Mouse (Mus musculus) adrenal gland, adult 8-10 months (tissue): Measurements from ENCODE around the gene Tpst1. TPM values are rescaled to one million over a fixed set of nuclear protein-coding genes. Genes with fewer than 3 reads are reported as not detected.

ENCODE experiments used
- DNase-seq: peaks from one replicate; pipeline ENCODE4 v3.0.0; 2022
- total RNA-seq, 4 experiments: library from RNA; stranded (reverse); gene quantifications; 2 replicates each; pipeline ENCODE4 v1.2.4; 2022

The Tpst1 gene
- total RNA-seq, 4 experiments from 2014 or later, result 46.9 to 86.8 (median 67.7) TPM

DNA sequence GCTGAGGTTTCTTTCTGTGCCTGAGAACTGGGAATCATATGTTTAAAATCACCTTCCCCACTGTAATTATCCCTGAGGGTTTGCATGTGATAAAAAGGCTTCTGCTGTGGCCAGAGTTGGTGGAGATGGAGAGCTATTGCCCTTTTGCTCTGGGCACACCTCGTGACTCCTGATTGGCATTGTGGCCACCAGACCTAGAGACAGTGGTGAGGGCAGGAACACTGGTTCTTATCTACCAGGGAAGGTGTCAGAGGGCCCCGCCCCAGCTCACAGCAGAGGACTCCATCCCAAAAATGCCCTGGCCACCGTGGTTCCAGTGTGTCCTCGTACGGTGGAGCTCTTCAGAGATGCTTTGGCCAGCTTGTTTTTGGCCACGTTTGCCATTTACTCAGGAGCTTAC is 20.2 kb upstream of the Tpst1 start:
- no peak for DNase-seq

DNA sequence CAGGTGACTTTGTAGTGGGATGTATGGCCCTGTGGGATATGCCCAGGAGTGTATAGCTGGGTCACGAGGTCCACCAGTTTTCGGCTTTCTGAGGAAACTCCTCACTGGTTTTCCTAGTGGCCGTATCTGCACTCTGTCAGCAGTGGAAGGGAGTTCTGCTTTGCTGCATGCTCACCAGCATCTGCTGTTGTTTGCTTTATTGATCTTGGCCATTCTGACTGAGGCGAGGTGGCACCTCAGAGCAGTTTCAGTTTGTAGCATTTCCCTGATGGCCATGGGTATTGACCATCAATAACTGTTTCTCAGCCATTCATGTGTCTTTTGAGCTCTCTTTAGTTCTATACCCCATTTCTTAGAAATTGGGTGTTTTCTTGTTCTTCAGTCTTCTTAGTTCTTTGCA is 17.4 kb upstream of the Tpst1 start:
- no peak for DNase-seq

DNA sequence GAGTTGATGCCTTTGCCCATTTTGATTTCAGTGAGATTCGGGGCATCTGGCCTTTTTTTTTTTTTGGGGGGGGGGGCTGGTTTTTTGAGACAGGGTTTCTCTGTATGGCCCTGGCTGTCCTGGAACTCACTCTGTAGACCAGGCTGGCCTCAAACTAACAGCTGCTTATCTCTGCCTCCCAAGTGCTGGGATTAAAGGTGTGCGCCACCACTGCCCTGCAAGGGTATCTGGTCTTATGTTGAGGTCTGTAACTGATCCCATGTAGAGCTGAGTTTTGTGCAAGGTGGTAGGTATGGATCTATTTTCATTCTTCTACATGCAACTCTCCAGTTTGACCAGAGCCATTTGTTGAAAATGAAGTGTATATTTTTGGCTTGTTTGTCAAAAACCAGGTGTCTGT is 16.8 kb upstream of the Tpst1 start:
- no peak for DNase-seq

DNA sequence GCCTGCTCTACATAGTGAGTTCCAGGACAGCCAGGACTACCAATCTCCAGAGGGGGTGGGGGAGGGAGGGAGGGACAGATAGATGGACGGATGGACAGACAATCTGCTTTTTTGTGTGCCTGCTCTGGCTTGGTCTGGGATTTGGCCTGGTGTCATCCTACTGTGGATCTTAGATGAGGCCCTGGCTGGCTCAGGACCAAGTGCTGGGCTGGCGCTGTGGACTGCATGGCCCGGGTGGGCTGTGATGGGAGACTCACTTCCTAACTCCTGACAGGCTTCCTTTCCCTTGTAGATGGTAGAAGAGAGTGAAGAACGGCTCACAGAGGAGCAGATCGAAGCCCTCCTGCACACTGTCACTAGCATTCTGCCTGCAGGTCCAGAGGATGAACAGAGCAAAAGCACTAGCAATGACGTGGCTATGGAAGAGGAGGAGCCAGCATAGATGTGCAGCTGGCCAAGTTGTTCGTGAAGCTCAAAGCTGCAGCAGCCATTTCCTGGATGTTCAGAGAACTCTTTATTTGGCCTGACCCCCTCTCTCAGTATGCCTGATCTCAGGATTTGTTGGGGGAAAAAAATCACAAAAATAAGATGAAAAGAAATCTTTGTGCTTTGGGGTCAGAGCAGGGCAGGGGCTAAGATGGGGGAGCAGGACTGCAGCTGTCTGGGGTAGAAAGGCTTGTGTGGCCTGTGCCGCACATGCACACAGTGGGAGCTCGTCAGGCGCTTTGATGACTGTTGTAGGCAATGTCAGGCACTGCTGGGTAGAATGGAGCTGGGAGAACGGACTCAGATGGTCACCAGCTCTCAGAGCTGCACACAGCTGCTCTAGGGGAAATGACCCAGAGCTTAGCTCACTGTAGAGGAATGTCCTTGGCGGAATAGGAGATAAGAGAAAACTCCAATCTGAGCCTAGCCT is 13.5 kb upstream of the Tpst1 start:
- DNase-seq, result no peak

DNA sequence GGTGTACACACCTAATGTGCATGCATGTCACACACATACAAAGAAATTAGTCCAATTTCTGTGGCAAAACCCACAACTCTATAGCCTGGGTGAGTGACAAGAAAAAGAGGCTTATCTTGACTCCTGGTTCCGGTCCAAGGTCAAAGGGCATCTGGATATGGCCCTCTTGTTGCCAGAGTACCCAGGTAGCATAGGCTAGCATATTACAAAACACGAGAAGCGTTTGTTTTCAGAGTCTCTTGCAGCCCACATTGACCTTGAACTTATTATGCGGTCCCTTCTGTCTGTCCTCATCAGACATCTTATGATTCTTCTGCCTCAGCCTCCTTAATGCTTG is 12.8 kb upstream of the Tpst1 start:
- DNase-seq, result no peak

DNA sequence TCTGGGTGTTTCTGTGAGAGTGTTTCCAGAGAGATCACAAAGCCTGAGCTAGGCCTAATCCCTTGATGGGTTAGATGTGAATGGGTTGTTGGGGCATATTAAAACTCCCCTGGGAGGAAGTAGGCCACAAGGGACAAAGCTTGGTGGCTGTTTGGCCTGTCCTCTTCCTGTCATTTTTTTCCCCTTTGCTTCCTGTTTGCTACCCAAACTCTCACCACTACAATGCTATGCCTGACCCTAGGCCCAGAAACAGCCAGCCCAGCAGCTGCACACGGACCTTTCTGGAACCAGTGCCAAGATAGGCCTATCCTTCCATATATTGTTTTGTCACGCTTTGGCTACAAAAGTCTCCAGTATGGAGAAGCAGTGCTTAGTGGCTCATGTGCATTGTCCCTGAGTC is 11.0 kb upstream of the Tpst1 start:
- DNase-seq, result no peak

DNA sequence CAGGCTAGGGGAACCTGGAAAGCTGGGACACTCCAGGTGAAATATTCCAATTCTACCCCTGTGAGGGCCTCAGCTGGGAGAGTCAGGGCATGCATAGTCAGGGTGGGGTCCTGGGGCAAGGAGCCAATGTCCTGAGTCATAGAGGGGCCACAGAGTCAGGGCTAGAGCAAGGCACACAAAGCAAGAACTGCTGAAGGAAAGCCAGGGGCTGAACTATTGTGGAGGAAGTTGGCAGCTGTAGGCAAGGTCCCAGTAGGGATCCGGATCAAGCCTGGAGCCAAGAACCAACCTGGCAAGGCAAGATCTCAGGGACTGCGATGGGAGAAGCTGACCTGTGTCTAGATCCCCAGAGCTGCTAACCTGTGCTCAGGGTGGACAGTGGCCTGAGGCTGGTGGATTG is 9.4 kb upstream of the Tpst1 start:
- DNase-seq, result no peak

DNA sequence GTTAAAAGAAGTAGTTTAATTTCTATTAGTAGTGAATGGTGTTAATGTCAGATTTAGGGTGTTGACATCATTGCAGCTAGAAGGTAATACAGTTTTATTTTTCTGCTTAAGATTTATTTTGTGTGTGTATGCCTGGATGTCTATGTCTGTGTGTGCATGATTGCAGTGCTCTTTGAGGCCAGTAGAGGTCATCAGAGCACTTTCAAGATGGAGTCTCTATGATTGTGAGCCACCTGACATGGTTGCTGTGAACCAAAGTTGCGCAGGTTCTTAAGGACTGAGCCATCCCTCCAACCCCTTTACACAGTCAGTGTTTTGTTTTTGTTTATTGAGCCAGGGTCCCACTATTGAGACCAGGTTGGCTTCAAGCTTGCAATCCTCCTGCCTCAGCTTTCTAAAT is 7.5 kb upstream of the Tpst1 start:
- DNase-seq, result no peak

DNA sequence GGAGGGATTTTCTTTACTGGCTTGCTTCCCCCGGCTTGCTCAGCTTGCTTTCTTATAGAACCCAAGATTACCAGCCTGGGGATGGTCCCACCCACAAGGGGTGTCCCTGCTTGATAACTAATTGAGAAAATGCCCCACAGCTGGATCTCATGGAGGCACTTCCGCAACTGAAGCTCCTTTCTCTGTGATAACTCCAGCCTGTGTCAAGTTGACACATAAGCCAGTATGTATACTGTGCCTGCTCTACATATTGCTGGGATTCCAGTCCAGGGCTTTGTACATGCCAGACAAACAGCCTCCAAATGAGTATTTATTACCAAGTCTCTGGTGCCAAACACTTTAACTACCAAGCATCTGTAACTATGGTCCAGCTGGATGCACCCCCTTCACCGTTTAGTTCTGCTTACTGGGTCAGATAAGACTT is 5.3 kb upstream of the Tpst1 start:
- no peak for DNase-seq

DNA sequence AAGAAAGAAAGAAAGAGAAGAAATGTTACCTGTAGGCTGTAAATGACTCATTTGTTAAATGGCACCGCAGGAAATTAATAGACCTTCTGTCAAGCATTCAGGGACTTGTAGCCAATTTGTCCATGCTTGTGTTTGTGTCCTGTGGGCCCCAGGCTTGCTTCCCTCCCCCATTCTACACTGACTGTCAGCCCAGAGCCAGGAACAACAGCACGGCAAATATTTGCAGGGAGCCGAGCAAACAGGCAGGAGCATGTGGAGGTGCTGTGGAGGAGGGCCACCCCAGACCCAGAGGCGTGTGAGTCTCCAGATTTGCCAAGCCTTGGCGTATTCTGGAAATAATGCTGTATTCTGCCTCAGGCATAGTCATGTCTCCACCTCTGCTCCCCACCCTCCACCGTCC is 1.4 kb downstream of the Tpst1 start:
- no peak for DNase-seq

DNA sequence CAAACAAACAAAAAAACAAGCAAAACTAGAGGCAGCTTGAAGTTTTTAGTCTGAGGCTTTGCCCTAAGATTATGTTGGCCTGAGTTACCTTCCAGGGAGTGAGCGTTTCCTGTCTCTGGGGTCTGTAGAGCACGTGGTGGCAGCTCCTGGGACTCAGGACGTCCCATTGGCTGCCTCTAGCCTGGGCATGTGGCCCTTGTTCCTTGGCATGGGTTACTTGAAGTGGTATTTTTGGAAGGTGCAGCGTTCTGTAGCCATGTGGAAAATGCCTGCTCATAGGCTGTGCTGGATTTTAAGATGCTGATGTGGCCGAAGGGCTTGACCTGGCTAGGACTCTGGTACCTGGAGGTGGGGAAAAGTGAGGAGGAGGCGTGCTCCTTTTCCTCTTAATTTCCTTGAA is 3.3 kb downstream of the Tpst1 start:
- DNase-seq, result no peak

DNA sequence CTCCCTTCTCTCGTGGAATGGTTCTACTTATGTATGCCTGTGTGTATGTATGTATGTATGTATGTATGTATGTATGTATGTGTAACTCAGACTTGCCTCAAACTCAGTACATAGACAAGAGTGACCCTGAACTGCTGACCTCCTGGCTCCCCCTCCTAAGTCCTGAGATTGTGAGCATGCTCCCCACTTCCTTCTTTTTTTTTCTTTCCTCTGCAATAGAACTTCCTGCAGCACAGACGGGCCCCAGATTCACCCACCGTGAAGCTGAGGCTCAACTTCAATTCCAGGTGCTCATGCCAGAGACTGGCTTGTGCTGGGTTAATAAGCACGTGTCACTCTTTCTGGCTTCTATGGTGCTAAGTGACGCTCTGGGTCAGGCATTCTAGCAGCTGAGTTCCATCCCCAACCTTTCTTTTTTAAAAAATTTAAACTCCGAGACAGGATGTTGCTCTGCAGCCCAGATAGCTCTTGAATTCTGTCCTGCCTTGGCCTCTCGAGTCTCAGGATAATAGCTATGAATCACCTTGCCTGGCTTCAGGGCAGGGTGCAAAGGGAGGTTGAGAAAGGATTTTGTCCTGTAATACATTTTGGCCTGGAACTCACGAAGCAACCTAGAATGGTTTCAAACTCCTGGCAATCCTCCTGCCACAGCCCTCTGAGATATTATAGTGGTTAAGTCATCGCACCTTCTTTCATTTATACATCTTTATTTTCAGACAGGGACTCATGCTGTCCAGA is 5.1 kb downstream of the Tpst1 start:
- DNase-seq, result no peak

DNA sequence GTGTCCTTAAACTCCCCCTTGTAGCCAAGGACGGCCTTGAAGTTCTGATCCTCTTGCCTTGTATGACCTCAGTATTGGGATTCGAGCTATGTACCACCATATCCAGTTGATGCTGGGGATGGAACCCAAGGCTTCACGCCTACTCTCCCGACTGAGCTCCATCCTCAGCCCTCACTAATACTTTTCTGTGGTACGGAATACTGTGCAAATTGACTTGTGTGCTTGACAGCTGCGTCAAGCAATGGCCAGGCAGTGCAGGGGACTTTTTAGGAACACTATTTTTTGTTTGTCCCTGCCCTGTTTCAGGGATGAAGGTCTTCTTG is 5.7 kb downstream of the Tpst1 start:
- no peak for DNase-seq

DNA sequence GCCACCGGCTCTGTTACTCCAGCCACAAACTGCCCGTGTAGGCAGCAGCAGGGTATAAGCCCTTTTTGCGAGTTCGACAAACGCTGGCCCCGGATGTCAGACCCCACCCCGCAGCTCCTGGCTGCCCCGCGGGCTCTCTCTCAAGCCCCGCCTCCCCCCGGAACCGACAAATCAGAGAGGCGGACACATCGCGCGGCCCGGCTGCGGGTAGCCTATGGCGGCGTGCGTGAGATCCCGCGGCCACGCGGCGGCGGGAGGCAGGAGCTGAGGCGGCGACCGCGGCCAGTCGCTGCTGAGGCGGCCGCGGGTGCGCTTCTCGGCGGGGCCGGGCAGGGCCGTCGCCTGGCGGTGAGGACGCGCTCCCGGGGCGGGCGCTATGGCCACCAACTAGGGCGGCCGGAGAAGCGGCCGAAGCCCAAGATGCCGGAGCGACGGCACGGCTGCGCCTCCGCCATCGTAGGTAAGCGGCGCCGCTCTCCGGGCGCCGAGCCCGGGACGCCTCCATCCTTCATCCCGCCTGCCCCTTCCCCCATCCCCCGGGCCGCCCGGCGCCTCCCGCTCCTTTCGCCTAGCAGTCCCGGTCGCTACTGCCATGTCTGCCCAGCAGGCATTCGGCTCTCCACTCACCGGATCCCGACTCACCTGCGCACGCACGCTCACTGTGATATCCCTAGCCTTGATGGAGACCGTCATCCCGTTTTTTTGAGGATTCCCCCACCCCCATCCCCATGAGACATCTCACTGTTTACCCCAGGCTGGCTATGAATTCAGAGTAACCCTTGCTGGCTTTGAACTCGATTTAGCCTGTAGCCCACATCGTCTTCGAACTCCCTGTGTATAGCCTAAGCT is 6.3 kb downstream of the Tpst1 start:
- DNase-seq, result peak; percentile 91

DNA sequence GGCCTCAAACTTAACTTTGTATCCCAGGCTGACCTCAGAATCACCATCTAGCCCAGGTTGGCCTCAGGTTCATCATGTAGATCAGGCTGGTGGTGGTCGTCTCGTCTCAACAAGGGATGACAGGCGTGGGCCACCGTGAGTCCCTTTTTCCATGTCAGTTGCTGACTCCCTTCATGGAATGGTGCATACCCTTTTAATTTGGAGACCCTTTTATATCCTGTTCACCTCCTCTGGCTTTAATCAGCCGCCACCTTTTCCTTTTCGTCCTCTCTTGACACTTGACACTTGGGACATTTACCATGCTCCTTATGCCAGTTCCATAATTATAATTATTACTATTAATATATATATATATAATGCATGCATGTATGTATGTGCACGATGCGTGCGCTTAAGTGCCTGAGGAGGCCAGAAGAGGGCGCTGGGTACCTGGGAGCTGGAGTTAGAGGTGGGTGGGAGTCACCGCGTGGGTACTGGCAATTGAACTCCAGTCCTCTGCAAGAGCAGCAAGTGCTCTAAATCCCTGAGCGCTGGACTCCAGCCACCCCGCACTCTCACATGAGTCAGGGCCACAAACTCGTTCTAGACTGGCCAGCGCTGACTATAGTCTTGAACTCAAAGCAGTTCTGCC is 7.0 kb downstream of the Tpst1 start:
- no peak for DNase-seq

DNA sequence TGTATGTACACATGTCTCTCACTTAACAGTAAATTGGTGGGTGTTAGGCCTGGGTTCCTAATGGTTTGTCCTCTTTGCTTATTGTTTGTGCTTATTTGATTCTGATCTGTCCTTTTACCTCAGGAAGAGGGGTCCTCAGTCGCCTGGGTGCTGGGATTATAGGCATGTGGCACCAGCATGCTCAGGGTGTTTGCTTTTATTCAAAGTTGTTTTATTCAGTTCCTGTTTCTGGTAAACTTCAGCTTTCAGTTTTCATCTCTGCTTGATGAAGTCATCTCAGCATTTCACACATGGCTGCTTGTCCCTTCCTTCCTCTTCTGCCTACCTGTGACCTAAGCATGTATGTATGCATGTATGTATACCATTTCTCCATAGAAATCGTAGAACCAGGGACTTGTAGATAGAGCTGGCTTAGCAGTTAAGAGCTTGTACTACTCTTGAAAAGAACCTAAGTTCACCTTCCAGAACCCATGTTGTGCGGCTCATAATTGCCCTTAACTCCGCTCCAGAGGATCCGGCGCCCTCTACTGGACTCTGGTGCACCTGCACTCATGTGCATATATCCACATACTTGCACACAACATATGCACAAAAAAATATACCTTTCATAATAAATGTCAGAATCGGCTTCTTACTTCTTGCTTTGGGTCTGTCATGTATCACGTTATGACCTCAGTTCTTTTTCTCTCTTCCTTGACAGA is 8.2 kb downstream of the Tpst1 start:
- DNase-seq, result no peak

DNA sequence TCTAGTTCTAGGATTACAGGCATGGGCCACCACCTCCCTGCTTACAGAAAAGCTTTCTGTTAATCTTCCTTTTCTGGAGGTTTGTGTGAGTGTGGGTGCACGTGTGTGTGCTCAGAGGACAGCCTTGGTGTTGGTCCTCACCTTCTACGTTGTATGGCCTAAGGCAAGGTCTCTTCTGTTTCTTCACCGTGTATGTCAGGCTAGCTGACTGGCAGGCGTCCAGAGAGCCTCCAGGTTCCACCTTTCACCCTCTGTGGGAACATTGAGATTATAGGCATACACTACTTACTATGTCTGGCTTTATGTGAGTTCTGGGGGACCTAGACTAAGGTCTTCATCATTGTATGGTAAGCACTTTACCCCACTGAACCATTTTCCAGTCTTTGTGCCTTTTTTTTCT is 9.3 kb downstream of the Tpst1 start:
- DNase-seq, result no peak

DNA sequence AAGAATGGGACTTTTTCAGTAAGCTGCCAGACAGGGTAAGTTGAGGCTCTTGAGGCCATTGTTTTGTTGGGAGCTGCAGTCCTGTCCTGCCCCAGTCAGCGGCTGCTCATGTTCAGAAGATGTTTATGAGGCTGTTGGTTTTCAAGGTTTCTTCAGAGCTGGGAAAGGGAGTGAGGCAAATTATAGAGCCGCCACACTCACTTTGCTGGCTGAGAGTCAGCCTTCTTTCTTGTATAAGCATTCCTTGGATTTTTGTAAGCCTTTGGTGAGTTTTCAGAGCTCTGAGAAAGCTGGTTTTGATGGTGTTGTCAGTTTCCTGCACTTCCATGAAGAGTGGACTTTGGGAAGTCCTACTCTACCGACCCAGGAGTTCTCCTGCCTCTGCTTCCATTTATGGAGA is 11.1 kb downstream of the Tpst1 start:
- DNase-seq, result no peak

DNA sequence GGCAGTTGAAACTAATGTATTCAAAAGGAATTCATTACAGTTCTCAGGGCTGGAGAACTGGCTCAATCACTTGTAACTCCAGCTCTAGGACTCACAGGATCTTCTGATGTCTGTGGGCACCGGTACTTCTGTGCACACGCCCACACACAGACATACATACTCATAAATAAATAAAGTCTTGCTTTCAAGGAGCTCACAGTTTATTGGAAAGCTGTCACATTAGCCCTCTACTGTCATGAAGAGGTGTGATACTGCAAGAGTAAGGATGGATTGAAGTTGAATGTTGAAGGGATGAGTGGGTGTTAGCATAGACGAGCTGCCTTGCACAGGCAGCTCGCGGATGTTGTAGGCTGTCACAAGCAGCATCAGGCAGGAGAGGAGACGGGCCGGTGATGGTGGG is 14.9 kb downstream of the Tpst1 start:
- no peak for DNase-seq

DNA sequence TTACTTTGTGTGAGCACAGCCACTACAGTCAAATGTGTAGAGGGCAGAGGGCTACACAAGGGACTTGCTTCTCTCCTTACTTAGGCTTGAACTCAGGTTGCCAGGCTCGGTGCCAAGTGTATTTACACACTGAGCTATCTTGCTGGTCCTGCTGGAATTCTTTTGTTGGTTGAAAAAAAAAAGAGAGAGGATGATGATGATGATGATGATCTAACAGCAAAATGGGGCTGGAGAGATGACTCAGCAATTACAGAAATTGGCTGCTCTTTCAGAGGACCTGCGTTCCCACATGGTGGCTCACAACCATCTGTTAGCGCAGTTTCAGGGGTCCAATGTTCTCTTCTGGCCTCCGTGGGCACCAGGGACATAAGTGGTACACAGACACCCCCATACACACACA is 15.5 kb downstream of the Tpst1 start:
- DNase-seq, result no peak

DNA sequence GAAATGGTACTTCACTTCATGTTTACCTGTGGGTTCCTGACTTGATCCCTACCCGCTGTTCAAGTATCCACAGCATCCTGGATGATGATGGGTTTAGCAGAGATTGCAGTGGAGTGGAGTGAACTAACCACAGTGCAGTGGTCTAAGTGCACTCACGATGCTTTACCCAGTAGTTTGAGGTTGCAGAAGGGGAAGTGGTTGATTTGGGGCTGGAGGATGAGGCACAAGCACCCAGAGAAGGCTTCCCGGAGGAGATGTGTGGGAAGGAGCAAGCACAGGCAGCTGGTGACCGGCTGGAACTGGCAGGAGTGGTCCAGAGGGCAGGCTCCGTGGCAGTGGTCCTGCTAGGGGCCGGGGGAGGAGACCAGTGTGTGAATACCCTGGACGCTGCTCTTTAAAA is 16.1 kb downstream of the Tpst1 start:
- DNase-seq, result no peak
